Mouse (Mus musculus): ENCODE measurements at regions not wholly inside any gene's neighbourhood (a gene's known extent, or its start where the extent isn't known, plus 50 kb on each side); places are given as distances from the start of the nearest gene placed in this dataset.

DNA sequence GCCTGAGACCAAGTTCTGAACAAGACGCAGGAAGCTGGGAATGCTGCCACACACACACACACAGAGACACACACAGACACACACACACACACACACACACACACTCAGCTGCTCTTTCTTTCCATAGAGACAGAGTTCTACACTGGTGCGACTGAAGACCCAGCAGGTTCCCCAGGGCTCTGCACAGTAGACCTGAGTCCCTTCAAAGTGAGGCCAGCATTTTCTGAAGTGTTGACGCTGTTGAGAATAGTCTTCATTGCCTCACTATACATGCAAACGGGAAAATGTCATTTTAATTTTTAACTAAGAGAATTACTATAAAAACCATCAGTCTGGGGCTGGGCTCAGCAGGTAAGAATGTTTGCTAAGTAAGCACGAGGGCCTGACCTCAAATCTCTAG lies 92.9 kb upstream of the Nebl start:
- no peak for DNase-seq (ENCODE audit: extremely low spot score in 1 of 2, low spot score in 2 of 2)

GRCm38 (mm10) chr2:17822621-17823006 lies 91.3 kb upstream of the Nebl start:
- DNase-seq (ENCODE audit: extremely low spot score in 1 of 2, low spot score in 2 of 2), result no peak
- intact Hi-C loops (cut with DNase I), result no loop called here

More for the DNA sequence above, 92.9 kb upstream of the Nebl start:
- intact Hi-C loops (cut with DNase I), result no loop called here

DNA sequence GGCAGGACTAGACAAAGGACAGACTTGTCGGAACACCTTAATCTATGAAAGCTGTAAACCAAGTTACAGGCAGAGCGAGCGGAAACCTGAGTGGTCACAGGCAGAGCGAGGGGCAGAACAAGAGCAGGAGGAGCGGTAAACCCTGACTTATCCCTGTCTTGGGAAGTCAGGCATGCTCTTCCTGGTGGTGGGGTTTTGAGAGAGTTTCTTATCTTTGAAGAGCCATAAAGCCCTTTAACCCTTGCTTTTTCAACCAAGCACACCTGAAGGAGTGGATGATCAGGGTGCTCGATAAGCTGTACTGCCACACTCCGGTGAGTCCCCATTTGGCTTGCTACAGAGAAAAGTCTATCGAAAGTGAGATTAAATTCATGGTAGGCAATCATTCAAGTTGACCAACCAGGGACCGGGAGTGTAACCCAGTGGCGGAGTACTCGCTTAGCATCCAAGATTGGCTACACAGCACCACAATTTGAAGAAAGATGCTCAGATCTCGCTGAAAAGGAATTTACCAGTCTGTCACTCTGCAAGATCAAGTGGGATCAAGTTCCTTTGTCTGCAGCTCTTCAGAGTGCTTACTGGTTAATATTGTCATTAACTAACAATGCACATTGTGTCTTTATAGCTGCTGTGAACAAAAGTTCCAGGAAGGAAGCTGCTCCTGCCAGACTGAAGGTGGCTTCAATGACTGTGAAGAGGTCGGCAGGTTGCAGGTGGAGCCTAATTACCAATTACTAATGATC lies 90.8 kb upstream of the Nebl start:
- no peak for DNase-seq (ENCODE audit: extremely low spot score in 1 of 2, low spot score in 2 of 2)
- intact Hi-C loops (cut with DNase I), result no loop called here

DNA sequence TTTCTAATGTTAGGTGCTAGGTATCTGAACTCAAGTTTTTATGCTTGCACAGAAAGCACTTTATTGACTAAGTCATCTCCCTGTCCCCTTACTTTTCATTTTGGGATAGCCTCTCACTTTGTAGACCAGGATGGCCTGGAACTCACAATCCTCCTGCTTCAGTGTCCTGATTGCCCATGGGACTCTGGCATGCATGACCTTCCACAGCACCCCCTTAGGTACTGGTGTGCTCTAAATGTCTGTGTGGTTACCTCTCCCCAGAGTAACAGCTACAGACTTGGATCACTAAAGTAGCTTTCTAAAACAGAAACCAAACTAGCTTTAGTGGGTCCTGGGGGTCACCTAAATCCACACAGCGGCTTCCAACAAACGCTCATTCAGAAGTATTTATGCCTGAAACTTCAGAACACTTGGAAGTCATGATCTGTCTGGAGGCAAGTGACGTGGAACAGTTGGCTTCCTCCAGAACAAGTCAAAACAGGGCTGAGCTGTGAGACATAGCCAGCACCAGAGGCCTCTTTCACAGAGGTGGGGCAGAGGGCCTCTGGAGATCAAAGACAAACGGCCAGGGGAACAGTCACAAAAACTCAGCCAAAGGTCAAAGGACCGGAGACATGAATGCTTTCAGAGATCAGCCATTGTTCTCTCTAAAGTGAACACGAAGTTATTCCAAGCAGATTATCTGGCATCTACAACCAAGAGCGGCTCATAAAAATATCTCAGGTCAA lies 80.8 kb upstream of the Nebl start:
- intact Hi-C loops (cut with DNase I), result no loop called here
- DNase-seq (ENCODE audit: extremely low spot score in 1 of 2, low spot score in 2 of 2), result peak in 1 of 2 experiments; percentile 39
